Mouse (Mus musculus): ENCODE measurements at regions not wholly inside any gene's neighbourhood (a gene's known extent, or its start where the extent isn't known, plus 50 kb on each side); places are given as distances from the start of the nearest gene placed in this dataset.
A peak's percentile ranks its signal among the peaks of the same experiment; 100 is the strongest.
"Not testable (repeated sequence)": the region's sequence is repeated elsewhere in the genome, so short reads cannot be mapped to it uniquely, and the experiment has no call there.

GRCm38 (mm10) chr1:14688041-14688440 is 1405.1 kb downstream of the 4930444P10Rik start:
- ATAC-seq; H3K4me1 ChIP-seq (replicated peaks); H3K27me3 ChIP-seq; H3K9ac ChIP-seq (replicated peaks); H3K4me2 ChIP-seq (replicated peaks); H3K36me3 ChIP-seq; H3K27ac ChIP-seq; H3K4me3 ChIP-seq (replicated peaks); H3K9me3 ChIP-seq: not testable (repeated sequence)
- WGBS: 78% methylated on average over 2 of the region's 2 CpGs

GRCm38 (mm10) chr1:14686172-14686571 is 1407.0 kb downstream of the 4930444P10Rik start:
- Histone ChIP-seq H3K9ac (replicated peaks) (no peak overlapping the region), H3K4me3 (replicated peaks) (no peak overlapping the region), H3K36me3 (no peaks in the 10 kb centered on the region), H3K27ac (no peak overlapping the region), H3K4me2 (replicated peaks) (no peak overlapping the region), H3K9me3 (no peaks in the 10 kb centered on the region), H3K27me3 (no peaks in the 10 kb centered on the region), H3K4me1 (replicated peaks) (no peaks in the 10 kb centered on the region)
- 48% methylated on average over 2 of the region's 2 CpGs for WGBS
- no peak for ATAC-seq

- no peak for ATAC-seq
- 92% methylated on average over 3 of the region's 3 CpGs for WGBS
- no peaks in the 10 kb centered on the region for H3K4me1 ChIP-seq (replicated peaks)
- H3K4me2 ChIP-seq (replicated peaks): no peak overlapping the region
- no peaks in the 10 kb centered on the region for H3K27me3 ChIP-seq
- H3K9me3 ChIP-seq: no peaks in the 10 kb centered on the region
- no peak overlapping the region for H3K9ac ChIP-seq (replicated peaks)
- no peak overlapping the region for H3K4me3 ChIP-seq (replicated peaks)
- H3K36me3 ChIP-seq: no peaks in the 10 kb centered on the region
- H3K27ac ChIP-seq: no peak overlapping the region
Observed at GRCm38 (mm10) chr1:14680443-14680842, 1412.7 kb downstream of the 4930444P10Rik start.

- Histone ChIP-seq H3K4me2 (replicated peaks) (no peak overlapping the region), H3K27ac (no peak overlapping the region), H3K36me3 (no peaks in the 10 kb centered on the region), H3K9ac (replicated peaks) (no peak overlapping the region), H3K4me1 (replicated peaks) (no peaks in the 10 kb centered on the region), H3K9me3 (no peaks in the 10 kb centered on the region), H3K4me3 (replicated peaks) (no peak overlapping the region), H3K27me3 (no peaks in the 10 kb centered on the region)
- ATAC-seq: no peak
- 41% methylated on average over 6 of the region's 6 CpGs for WGBS
Observed at GRCm38 (mm10) chr1:14672393-14672999, 1420.6 kb downstream of the 4930444P10Rik start.

GRCm38 (mm10) chr1:14662706-14663312 is 1430.3 kb downstream of the 4930444P10Rik start:
- Histone ChIP-seq H3K4me1 (replicated peaks) (no peaks in the 10 kb centered on the region), H3K9ac (replicated peaks) (no peak overlapping the region), H3K4me3 (replicated peaks) (no peak overlapping the region), H3K36me3 (no peaks in the 10 kb centered on the region), H3K9me3 (no peaks in the 10 kb centered on the region), H3K4me2 (replicated peaks) (no peak overlapping the region), H3K27ac (no peak overlapping the region), H3K27me3 (no peaks in the 10 kb centered on the region)
- WGBS: 87% methylated on average over 6 of the region's 6 CpGs
- ATAC-seq: no peak

- Histone ChIP-seq H3K27ac (no peak overlapping the region), H3K36me3 (no peaks in the 10 kb centered on the region), H3K4me3 (replicated peaks) (no peak overlapping the region), H3K27me3 (no peaks in the 10 kb centered on the region), H3K9me3 (no peaks in the 10 kb centered on the region), H3K9ac (replicated peaks) (no peak overlapping the region), H3K4me2 (replicated peaks) (no peak overlapping the region), H3K4me1 (replicated peaks) (no peaks in the 10 kb centered on the region)
- WGBS: 81% methylated on average over 2 of the region's 2 CpGs
- ATAC-seq: no peak
Observed at GRCm38 (mm10) chr1:14661854-14662253, 1431.3 kb downstream of the 4930444P10Rik start.

- no peak overlapping the region for H3K9ac ChIP-seq (replicated peaks)
- no peak for ATAC-seq
- 87% methylated on average over 2 of the region's 2 CpGs for whole genome bisulfite sequencing
- no peaks in the 10 kb centered on the region for H3K36me3 ChIP-seq
- H3K9me3 ChIP-seq: no peaks in the 10 kb centered on the region
- H3K27me3 ChIP-seq: no peaks in the 10 kb centered on the region
- no peaks in the 10 kb centered on the region for H3K4me1 ChIP-seq (replicated peaks)
- H3K4me2 ChIP-seq (replicated peaks): no peak overlapping the region
- H3K4me3 ChIP-seq (replicated peaks): no peak overlapping the region
- H3K27ac ChIP-seq: no peak overlapping the region
Observed at GRCm38 (mm10) chr1:14650346-14650745, 1442.8 kb downstream of the 4930444P10Rik start.

- Histone ChIP-seq H3K4me2 (replicated peaks) (no peak overlapping the region), H3K4me3 (replicated peaks) (no peak overlapping the region), H3K27me3 (no peaks in the 10 kb centered on the region), H3K9ac (replicated peaks) (no peak overlapping the region), H3K9me3 (no peaks in the 10 kb centered on the region), H3K36me3 (no peaks in the 10 kb centered on the region), H3K4me1 (replicated peaks) (no peaks in the 10 kb centered on the region), H3K27ac (no peak overlapping the region)
- no peak for ATAC-seq
- 84% methylated on average over 5 of the region's 5 CpGs for WGBS
Observed at GRCm38 (mm10) chr1:14635642-14636263, 1457.4 kb downstream of the 4930444P10Rik start.

GRCm38 (mm10) chr1:14631994-14632393 is 1461.1 kb downstream of the 4930444P10Rik start:
- Histone ChIP-seq H3K4me2 (replicated peaks) (no peak overlapping the region), H3K9me3 (no peaks in the 10 kb centered on the region), H3K27me3 (no peaks in the 10 kb centered on the region), H3K4me1 (replicated peaks) (no peaks in the 10 kb centered on the region), H3K9ac (replicated peaks) (no peak overlapping the region), H3K27ac (no peak overlapping the region), H3K4me3 (replicated peaks) (no peak overlapping the region), H3K36me3 (no peaks in the 10 kb centered on the region)
- no peak for ATAC-seq
- WGBS: 24% methylated on average over 4 of the region's 4 CpGs

- no peak overlapping the region for H3K9ac ChIP-seq (replicated peaks)
- ATAC-seq: no peak
- no peaks in the 10 kb centered on the region for H3K4me1 ChIP-seq (replicated peaks)
- H3K36me3 ChIP-seq: no peaks in the 10 kb centered on the region
- 56% methylated on average over 6 of the region's 6 CpGs for WGBS
- H3K27me3 ChIP-seq: no peaks in the 10 kb centered on the region
- H3K9me3 ChIP-seq: no peaks in the 10 kb centered on the region
- H3K27ac ChIP-seq: no peak overlapping the region
- no peak overlapping the region for H3K4me2 ChIP-seq (replicated peaks)
- no peak overlapping the region for H3K4me3 ChIP-seq (replicated peaks)
Observed at GRCm38 (mm10) chr1:14627204-14627603, 1465.9 kb downstream of the 4930444P10Rik start.

- H3K36me3 ChIP-seq: no peaks in the 10 kb centered on the region
- ATAC-seq: 0 out of 2 replicates have a peak, but pooled peaks have one; percentile 55
Observed at GRCm38 (mm10) chr1:14626685-14627084, 1466.4 kb downstream of the 4930444P10Rik start.

GRCm38 (mm10) chr1:14620922-14621430 is 1472.1 kb downstream of the 4930444P10Rik start:
- Histone ChIP-seq H3K27ac (no peak overlapping the region), H3K9ac (replicated peaks) (no peak overlapping the region), H3K4me3 (replicated peaks) (no peak overlapping the region), H3K36me3 (no peaks in the 10 kb centered on the region), H3K27me3 (no peaks in the 10 kb centered on the region), H3K4me2 (replicated peaks) (no peak overlapping the region), H3K4me1 (replicated peaks) (no peaks in the 10 kb centered on the region), H3K9me3 (no peaks in the 10 kb centered on the region)
- no peak for ATAC-seq
- 73% methylated on average over 5 of the region's 5 CpGs for WGBS

More at GRCm38 (mm10) chr1:14626685-14627084, 1466.4 kb downstream of the 4930444P10Rik start:
- Histone ChIP-seq H3K4me3 (replicated peaks) (no peak overlapping the region), H3K27me3 (no peaks in the 10 kb centered on the region), H3K4me1 (replicated peaks) (no peaks in the 10 kb centered on the region), H3K27ac (no peak overlapping the region), H3K9ac (replicated peaks) (no peak overlapping the region), H3K4me2 (replicated peaks) (no peak overlapping the region), H3K9me3 (no peaks in the 10 kb centered on the region)
- 57% methylated on average over 4 of the region's 4 CpGs for WGBS

Measured in midbrain, embryonic 13.5 days (tissue).